Mouse (Mus musculus): ENCODE measurements around the gene Ankrd13b.

DNA sequence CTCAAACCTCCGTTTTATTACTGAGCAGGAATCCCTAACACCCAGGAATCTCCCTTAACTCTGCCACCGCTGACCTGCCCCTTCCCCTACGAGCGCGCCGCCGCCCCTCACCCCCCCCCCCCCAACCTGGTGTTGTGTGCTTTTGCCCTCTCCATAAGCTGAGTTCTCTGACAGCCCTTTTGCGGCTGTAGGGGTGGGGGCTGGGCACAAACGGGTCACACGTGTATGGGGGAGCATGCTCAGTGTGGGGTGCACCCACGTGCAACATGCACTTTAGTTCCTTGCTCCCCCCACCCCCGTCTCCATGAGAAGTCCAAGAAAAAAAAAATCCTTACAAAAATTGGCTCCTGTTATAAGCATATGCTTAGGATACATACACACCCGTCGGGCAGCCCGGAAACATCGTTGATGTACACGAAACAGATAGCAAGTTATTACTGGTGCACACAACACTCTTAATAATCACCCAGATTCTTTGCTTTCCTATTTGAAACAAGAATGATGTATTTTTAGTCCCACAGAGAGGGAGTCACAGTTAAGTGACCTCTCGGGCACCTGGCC lies 2.9 kb upstream of the Ankrd13b start:
- TF ChIP-seq CTCF (conservative IDR thresholded peaks at IDR 0.05; ENCODE audit: low read length) = no peak
- no peak for TF ChIP-seq POU5F1 (IDR thresholded peaks at IDR 0.05; ENCODE audit: borderline replicate concordance, low read length)
